1 mouse cellular context compared by ENCODE assay signal in the genomic region with DNA sequence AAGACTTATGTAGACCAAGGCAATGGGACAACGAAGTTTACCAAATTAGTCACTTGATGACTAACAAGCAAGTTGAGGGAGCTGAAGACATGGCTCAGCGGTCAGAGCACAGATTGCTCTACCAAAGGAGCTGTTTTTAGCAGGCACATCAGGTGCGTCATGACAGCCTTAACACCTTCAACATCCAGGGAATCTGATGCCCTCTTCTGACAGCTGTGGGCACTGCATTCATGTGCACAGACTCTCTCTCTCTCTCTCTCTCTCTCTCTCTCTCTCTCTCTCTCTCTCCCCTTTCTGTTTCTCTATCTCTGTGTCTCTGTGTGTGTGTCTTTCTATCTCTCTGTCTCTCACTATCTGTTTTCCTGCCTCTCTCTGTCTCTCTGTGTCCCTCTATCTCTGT.
TF ChIP-seq lines count a peak whose summit lies in the region.

No protein-coding gene starts in this region.

TF ChIP-seq in MEL, 35 proteins besides CTCF, POLR2A, EP300 and RAD21:
- TF ChIP-seq GATA1 (IDR thresholded peaks at IDR 0.05; ENCODE audit: low read depth, low read length) (no peak), POLR2AphosphoS5 (IDR thresholded peaks at IDR 0.05; ENCODE audit: borderline replicate concordance, low read depth, low read length) (no peak), ZNF384 (IDR thresholded peaks at IDR 0.05; ENCODE audit: low read depth, low read length) (no peak), ZC3H11A (IDR thresholded peaks at IDR 0.05; ENCODE audit: low read depth, low read length) (peak; percentile 64), TAL1 (IDR thresholded peaks at IDR 0.05; ENCODE audit: low read length) (no peak), ELF1 (IDR thresholded peaks at IDR 0.05; ENCODE audit: low read depth, low read length) (no peak), SMC3 (IDR thresholded peaks at IDR 0.05; ENCODE audit: low read depth, low read length) (peak; percentile 79), MEF2A (IDR thresholded peaks at IDR 0.05; ENCODE audit: extremely low read depth, insufficient replicate concordance, low read depth, low read length, poor library complexity, severe bottlenecking) (no peak), MYC (IDR thresholded peaks at IDR 0.05; ENCODE audit: low read depth, low read length) (no peak), UBTF (IDR thresholded peaks at IDR 0.05; ENCODE audit: borderline replicate concordance, insufficient read depth, low read depth, low read length) (no peak), NELFE (IDR thresholded peaks at IDR 0.05; ENCODE audit: low read depth, low read length) (no peak), MAZ (IDR thresholded peaks at IDR 0.05; ENCODE audit: low read depth, low read length) (no peak), TBP (IDR thresholded peaks at IDR 0.05; ENCODE audit: low read depth, low read length) (no peak), E2F4 (IDR thresholded peaks at IDR 0.05; ENCODE audit: borderline replicate concordance, low read depth, low read length) (no peak), JUND (IDR thresholded peaks at IDR 0.05; ENCODE audit: low read depth, low read length) (peak; percentile 89), HCFC1 (IDR thresholded peaks at IDR 0.05; ENCODE audit: low read depth, low read length) (no peak), POLR2AphosphoS2 (IDR thresholded peaks at IDR 0.05; ENCODE audit: low read length) (no peak), CHD2 (IDR thresholded peaks at IDR 0.05; ENCODE audit: low read length) (no peak), ETS1 (IDR thresholded peaks at IDR 0.05; ENCODE audit: low read depth, low read length) (no peak)
